Mouse (Mus musculus) lung, adult 10 weeks (tissue): ENCODE results near the gene Ndufs3. TPM values are rescaled to one million over a fixed set of nuclear protein-coding genes. Genes with fewer than 3 reads are reported as not detected.

Source experiments
- polyA plus RNA-seq: library from polyadenylated mRNA; stranded (reverse); fragments of 350-450 nt; fragmentation: Illumina TruSeq; extraction: RNeasy Lipid Tissue Mini Kit (QIAGEN cat#74804); gene quantifications from one replicate; pipeline ENCODE4 v1.2.3, GENCODE M21; 2014; ENCODE audit warnings: low read depth, low replicate concordance; ENCODE audit not compliant: insufficient read depth

The Ndufs3 gene
- 125 TPM for polyA plus RNA-seq

GRCm38 (mm10) chr2:90904076-90904855 is at the start of gene Ndufs3, which contains the start of gene Kbtbd4:
Gene Ndufs3 (minus strand): TSS chr2:90904827.
Gene Kbtbd4 (plus strand): TSS chr2:90904740.

GRCm38 (mm10) chr2:90940233-90941229 is 35.9 kb upstream of the Ndufs3 start, which contains the start of gene Celf1:
Gene Celf1 (plus strand): TSS chr2:90940382.

GRCm38 (mm10) chr2:90885218-90886041 is 19.2 kb downstream of the Ndufs3 start, which contains the start of gene C1qtnf4:
Gene C1qtnf4 (plus strand): TSS chr2:90885860.

GRCm38 (mm10) chr2:90846955-90847680 is 57.5 kb downstream of the Ndufs3 start, which contains the start of gene Mtch2:
Gene Mtch2 (plus strand): TSS chr2:90847155.

Other genes with a start within 250 kb of the Ndufs3 start
- gene Nup160, start 227.6 kb downstream of the Ndufs3 start, polyA plus RNA-seq: 8.8 TPM
- 14.6 TPM for gene Fnbp4, start 159.5 kb downstream of the Ndufs3 start, polyA plus RNA-seq
- gene Agbl2, start 122.1 kb downstream of the Ndufs3 start, polyA plus RNA-seq: 2.5 TPM
- 106 TPM for gene Mtch2, start 57.7 kb downstream of the Ndufs3 start, polyA plus RNA-seq
- gene C1qtnf4, start 19.0 kb downstream of the Ndufs3 start, polyA plus RNA-seq: 2.3 TPM
- 9.1 TPM for gene Kbtbd4, start 87 bp downstream of the Ndufs3 start, polyA plus RNA-seq
- 21.3 TPM for gene Celf1, start 35.6 kb upstream of the Ndufs3 start, polyA plus RNA-seq
- gene Rapsn, start 130.8 kb upstream of the Ndufs3 start, polyA plus RNA-seq: 1.7 TPM
- 141 TPM for gene Psmc3, start 149.2 kb upstream of the Ndufs3 start, polyA plus RNA-seq
- 22.6 TPM for gene Slc39a13, start 165.6 kb upstream of the Ndufs3 start, polyA plus RNA-seq
- 29.8 TPM for gene Spi1, start 177.6 kb upstream of the Ndufs3 start, polyA plus RNA-seq
- gene Mybpc3, start 213.3 kb upstream of the Ndufs3 start, polyA plus RNA-seq: 3.7 TPM